Mouse (Mus musculus): ENCODE measurements around the gene Zfp536. TPM values are rescaled to one million over a fixed set of nuclear protein-coding genes. Genes with fewer than 3 reads are reported as not detected.
A peak's percentile ranks its signal among the peaks of the same experiment; 100 is the strongest.

Gene Zfp536
- polyA plus RNA-seq, 1 experiment from 2014 or later, result 34.5 TPM

DNA sequence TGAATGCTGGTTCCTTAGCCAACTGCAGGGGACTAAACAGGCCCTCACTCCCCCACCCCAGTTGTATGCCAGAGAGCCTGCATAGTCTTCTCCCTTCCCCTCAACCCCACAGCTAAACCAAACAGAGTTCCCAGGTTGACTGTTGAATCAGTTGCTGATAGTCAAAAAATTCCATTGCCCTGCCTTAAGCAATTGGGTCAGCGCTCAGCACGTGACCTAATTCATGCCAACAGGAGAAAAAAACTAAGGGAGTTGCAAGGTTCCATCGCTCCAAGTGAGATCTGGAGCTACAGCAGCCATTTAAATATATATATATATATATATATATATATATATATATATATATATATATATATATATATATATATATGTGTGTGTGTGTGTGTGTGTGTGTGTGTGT is 192.2 kb downstream of the Zfp536 start:
- no peak for ATAC-seq (ENCODE audit: low FRiP score)
- no peak overlapping the region for H3K9ac ChIP-seq (replicated peaks)
- H3K4me2 ChIP-seq, result no peak overlapping the region
- no peaks in the 10 kb centered on the region for H3K27me3 ChIP-seq (replicated peaks)
- H3K4me3 ChIP-seq (replicated peaks), result no peak overlapping the region
- no peaks in the 10 kb centered on the region for H3K36me3 ChIP-seq
- no peak overlapping the region for H3K27ac ChIP-seq (replicated peaks)
- no peaks in the 10 kb centered on the region for H3K9me3 ChIP-seq (replicated peaks)
- peaks cover 3% of the 10 kb centered on the region for H3K4me1 ChIP-seq
- WGBS, result 95% methylated on average over 3 of the region's 3 CpGs

DNA sequence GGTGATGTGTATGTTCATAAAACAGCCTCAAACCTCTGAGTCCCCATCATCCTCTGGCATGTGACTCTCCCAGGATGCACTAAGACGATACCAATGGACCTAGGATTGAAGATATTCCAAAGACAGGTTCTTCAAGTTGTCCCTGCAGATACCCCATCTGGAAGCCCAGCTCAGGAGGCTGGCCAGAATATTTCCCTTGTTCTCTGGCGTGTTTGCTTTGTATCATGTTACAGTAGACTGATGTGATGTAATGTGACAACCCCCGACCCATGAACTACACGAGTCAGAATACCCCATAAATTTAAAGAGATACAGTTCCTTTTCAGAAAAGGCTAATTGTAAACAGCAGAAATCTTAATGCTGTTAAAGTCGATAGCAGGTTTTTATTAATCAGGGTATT is 192.9 kb downstream of the Zfp536 start:
- no peak overlapping the region for H3K9ac ChIP-seq (replicated peaks)
- H3K4me1 ChIP-seq, result no peaks in the 10 kb centered on the region
- H3K27me3 ChIP-seq (replicated peaks), result no peaks in the 10 kb centered on the region
- no peak overlapping the region for H3K27ac ChIP-seq (replicated peaks)
- WGBS, result 79% methylated on average over 5 of the region's 5 CpGs
- no peaks in the 10 kb centered on the region for H3K36me3 ChIP-seq
- no peak overlapping the region for H3K4me3 ChIP-seq (replicated peaks)
- no peak overlapping the region for H3K4me2 ChIP-seq
- H3K9me3 ChIP-seq (replicated peaks), result no peaks in the 10 kb centered on the region
- ATAC-seq (ENCODE audit: low FRiP score), result no peak

DNA sequence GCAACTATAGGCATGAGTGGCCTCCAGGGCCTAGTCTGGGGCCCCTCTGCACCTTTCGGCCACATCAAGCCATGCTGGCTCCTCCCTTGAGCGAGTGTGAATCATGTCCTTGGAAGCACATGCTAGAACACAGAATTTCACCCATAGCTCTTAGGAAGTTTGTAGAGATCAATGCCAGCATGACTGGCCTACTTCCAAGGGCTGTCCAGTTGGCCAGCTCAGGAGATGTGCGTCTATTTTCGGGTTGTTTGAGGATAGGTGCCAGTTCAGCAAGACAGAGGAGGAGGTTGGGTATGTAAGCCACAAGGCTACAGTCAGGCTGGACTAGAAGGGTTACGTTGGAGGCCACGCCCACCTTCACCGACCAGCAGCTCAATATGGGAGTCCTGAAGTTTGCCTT is 201.4 kb downstream of the Zfp536 start:
- Histone ChIP-seq H3K9ac (replicated peaks) (no peak overlapping the region), H3K27me3 (replicated peaks) (no peaks in the 10 kb centered on the region)

DNA sequence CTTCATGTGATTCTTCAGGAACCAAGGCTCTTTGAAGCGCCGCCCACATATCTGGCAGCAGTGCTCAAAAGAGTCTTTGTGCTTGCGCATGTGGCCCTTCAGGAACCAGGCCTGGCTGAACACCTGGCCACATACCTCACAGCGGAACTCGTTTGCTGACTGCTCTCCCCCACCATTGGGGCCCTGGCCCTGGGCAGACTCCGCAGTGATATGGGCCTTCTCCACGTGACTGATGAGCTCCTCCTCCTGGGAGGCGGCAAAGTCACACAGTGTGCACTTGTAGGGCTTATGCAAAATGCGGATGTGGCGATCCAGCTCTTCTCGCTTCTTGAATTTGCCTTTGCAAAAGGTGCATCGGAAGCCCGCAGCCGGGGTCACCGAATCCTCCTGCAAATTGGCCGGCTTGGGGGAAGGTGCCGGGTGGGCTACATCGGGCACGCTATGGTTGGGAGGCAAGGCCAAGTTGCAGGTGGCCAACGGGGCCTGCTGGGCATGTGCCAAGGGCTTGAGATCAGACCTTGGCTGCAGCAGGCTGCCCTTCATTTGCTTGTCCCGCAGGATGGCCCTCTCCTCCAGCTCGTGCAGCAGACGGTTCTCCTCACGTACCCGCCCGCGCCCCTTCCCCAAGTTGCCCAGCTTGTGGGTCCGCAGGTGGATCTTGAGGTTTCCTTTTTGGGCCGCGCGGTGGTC is 204.5 kb downstream of the Zfp536 start:
- Histone ChIP-seq H3K9ac (replicated peaks) (no peak overlapping the region), H3K9me3 (replicated peaks) (no peaks in the 10 kb centered on the region), H3K27me3 (replicated peaks) (no peaks in the 10 kb centered on the region), H3K4me3 (replicated peaks) (no peak overlapping the region), H3K27ac (replicated peaks) (no peak overlapping the region), H3K4me2 (no peak overlapping the region), H3K4me1 (peaks cover 44% of the 10 kb centered on the region), H3K36me3 (no peaks in the 10 kb centered on the region)
- no peak for ATAC-seq (ENCODE audit: low FRiP score)
- 78% methylated on average over 31 of the region's 31 CpGs for WGBS

More for the DNA sequence above, 201.4 kb downstream of the Zfp536 start:
- ATAC-seq (ENCODE audit: low FRiP score), result no peak
- 95% methylated on average over 7 of the region's 7 CpGs for WGBS
- H3K4me1 ChIP-seq, result peaks cover 15% of the 10 kb centered on the region; the same call in 1 of the 2 replicates
- H3K36me3 ChIP-seq, result no peaks in the 10 kb centered on the region
- no peaks in the 10 kb centered on the region for H3K9me3 ChIP-seq (replicated peaks)
- no peak overlapping the region for H3K4me3 ChIP-seq (replicated peaks)
- no peak overlapping the region for H3K4me2 ChIP-seq
- H3K27ac ChIP-seq (replicated peaks), result no peak overlapping the region

DNA sequence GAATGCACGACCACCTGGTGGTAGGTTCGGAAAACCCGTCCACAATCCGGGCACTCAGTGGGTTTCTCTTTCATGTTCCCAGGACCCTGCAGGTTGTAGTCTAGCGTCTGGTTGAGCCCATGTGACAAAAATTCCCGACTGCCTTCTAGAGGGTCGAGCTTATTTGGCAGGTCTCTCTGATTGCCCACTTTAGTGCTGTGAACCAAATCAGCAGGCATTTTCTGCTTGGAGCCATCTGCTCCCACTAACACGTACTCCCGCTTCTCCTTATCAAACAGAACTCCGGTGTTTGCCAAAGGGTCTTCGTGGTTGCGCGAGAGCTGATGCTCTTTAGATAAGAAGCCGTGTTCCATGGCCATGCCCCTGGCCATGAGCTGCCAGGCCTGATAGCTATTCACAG is 205.4 kb downstream of the Zfp536 start:
- ATAC-seq (ENCODE audit: low FRiP score), result no peak
- H3K4me3 ChIP-seq (replicated peaks), result no peak overlapping the region
- H3K27me3 ChIP-seq (replicated peaks), result no peaks in the 10 kb centered on the region
- no peaks in the 10 kb centered on the region for H3K36me3 ChIP-seq
- WGBS, result 70% methylated on average over 14 of the region's 14 CpGs
- H3K4me2 ChIP-seq, result no peak overlapping the region
- H3K4me1 ChIP-seq, result peaks cover 51% of the 10 kb centered on the region
- H3K9me3 ChIP-seq (replicated peaks), result no peaks in the 10 kb centered on the region
- no peak overlapping the region for H3K9ac ChIP-seq (replicated peaks)
- no peak overlapping the region for H3K27ac ChIP-seq (replicated peaks)

DNA sequence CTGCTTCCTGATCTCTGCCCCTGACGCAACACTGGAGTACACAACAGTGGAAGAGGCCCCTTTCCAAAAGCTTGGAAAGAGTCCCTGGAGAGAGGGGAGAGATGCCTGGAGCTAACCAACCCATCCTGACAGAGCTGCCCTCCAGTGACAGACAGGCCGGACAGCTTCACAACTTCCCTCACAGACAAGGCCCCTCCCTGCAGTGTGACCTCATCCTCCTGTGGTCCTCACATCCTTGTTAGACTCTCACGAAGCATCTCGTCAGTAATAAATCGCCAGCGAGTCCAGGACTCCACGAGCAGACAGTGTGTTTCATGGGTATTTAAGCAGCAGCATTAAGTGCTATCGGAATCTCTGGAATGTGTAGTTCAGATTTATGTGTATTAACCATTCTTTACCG is 207.4 kb downstream of the Zfp536 start:
- H3K4me3 ChIP-seq (replicated peaks), result no peak overlapping the region
- no peaks in the 10 kb centered on the region for H3K27me3 ChIP-seq (replicated peaks)
- peak overlapping the region; percentile 54; the same call in 1 of the 2 replicates for H3K27ac ChIP-seq (replicated peaks)
- 8% methylated on average over 9 of the region's 9 CpGs for WGBS
- no peak overlapping the region for H3K9ac ChIP-seq (replicated peaks)
- peak; percentile 11; the same call in 1 of the 2 replicates for ATAC-seq (ENCODE audit: low FRiP score)
- peak overlapping the region; percentile 34 for H3K4me2 ChIP-seq
- H3K4me1 ChIP-seq, result peaks cover 59% of the 10 kb centered on the region
- no peaks in the 10 kb centered on the region for H3K9me3 ChIP-seq (replicated peaks)
- no peaks in the 10 kb centered on the region for H3K36me3 ChIP-seq

DNA sequence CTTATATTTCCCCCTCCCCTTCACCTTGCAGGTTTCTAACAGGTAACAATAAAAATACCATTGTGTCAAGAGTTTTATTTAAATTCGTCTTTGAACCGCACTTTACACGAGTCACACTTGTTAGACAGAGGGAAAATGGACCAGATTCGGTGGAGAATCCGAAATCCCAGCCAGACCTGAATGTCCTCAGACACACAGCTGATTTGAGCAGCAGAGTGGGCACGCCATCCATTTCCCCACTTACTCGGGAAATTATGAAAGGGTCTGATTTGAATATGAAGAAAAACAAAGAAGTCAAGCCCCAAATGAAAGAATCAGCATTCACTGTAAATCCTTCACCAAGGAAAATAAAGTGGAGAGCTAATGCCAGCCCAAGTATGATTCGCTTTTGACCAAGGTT is 208.1 kb downstream of the Zfp536 start:
- H3K9ac ChIP-seq (replicated peaks), result no peak overlapping the region
- 40% methylated on average over 8 of the region's 8 CpGs for WGBS

DNA sequence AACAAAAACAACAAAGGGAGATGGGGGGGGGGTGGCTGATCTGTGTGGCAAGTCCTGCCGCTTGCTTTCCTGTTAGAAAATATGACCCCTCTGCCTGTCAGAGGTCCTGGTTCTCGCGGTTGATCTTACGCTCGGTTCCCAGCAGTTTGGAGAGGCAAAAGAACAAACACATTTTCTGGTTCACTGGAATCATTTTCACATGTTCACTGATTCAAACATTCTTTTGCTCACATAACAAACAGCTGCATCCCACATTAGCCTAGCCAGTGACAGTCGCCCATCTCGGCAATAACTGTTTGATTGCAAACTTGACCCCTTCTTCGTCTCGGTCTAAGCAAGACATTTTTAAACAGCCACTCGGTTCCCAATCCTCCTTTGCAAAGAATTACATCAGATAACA is 208.8 kb downstream of the Zfp536 start:
- Histone ChIP-seq H3K27ac (replicated peaks) (no peak overlapping the region), H3K9me3 (replicated peaks) (no peaks in the 10 kb centered on the region), H3K4me3 (replicated peaks) (no peak overlapping the region), H3K4me1 (peaks cover 58% of the 10 kb centered on the region), H3K36me3 (no peaks in the 10 kb centered on the region), H3K27me3 (replicated peaks) (no peaks in the 10 kb centered on the region), H3K4me2 (peak overlapping the region; percentile 22), H3K9ac (replicated peaks) (no peak overlapping the region)
- 16% methylated on average over 10 of the region's 10 CpGs for WGBS
- no peak for ATAC-seq (ENCODE audit: low FRiP score)

More for the DNA sequence above, 208.1 kb downstream of the Zfp536 start:
- Histone ChIP-seq H3K36me3 (no peaks in the 10 kb centered on the region), H3K4me1 (peaks cover 58% of the 10 kb centered on the region), H3K4me3 (replicated peaks) (no peak overlapping the region), H3K27me3 (replicated peaks) (no peaks in the 10 kb centered on the region), H3K4me2 (peak overlapping the region; percentile 34; the same call in 1 of the 2 replicates), H3K27ac (replicated peaks) (peak overlapping the region; percentile 54; the same call in 1 of the 2 replicates), H3K9me3 (replicated peaks) (no peaks in the 10 kb centered on the region)
- ATAC-seq (ENCODE audit: low FRiP score), result no peak

DNA sequence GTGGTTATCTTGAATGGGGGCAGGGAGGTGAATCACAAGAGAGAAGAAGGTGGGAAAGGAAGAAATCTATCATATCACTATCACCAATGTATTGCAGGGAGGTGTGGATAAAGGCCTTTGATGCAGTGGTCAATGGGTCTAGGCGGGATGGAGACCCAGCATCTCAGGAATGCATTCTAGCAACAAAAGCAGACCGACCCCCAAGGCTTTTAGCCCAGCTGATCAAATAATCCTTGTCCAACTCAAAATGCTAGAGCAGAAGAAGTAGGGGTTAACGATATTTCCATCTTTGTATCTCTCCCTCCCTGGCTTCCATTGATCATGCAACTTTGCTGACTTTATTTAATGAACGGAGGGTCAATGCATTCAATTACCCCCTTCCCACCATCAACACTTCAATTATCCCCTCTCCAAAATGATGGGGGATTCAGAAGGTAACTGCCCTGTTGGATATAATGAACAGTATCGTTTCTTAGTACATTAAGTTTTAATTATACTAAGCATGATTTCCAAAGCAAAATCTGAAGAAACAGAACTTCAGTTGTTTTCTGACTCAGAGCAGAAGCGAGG is 209.5 kb downstream of the Zfp536 start:
- Histone ChIP-seq H3K27ac (replicated peaks) (peak overlapping the region; percentile 45), H3K9ac (replicated peaks) (no peak overlapping the region; the same call in 1 of the 2 replicates), H3K4me2 (peak overlapping the region; percentile 22), H3K9me3 (replicated peaks) (no peaks in the 10 kb centered on the region), H3K4me3 (replicated peaks) (no peak overlapping the region), H3K27me3 (replicated peaks) (no peaks in the 10 kb centered on the region), H3K36me3 (no peaks in the 10 kb centered on the region), H3K4me1 (peaks cover 58% of the 10 kb centered on the region)
- ATAC-seq (ENCODE audit: low FRiP score), result no peak
- WGBS, result 19% methylated on average over 6 of the region's 6 CpGs

DNA sequence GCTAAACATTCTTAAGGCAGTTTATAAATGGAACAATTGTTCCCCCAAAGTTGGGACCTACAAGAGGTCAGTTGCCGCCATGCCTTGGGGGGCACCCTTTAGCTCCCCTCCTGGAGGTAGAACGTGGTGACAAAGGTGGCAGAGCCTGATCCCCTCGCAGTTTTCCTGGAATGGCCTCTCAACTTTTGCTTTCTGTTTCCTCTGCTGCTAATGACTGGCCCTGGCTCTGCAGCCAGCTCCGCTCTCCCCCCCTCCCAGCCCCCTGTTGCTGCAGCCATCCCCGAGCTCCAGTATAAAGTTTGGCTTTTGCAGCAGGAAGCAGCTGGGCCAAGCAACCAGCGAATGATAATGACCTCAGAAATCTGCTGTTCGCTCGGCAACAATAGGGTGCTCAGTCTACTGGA is 210.3 kb downstream of the Zfp536 start:
- peak overlapping the region; percentile 78 for H3K27ac ChIP-seq (replicated peaks)
- H3K4me2 ChIP-seq, result peak overlapping the region; percentile 51
- H3K27me3 ChIP-seq (replicated peaks), result no peaks in the 10 kb centered on the region
- no peaks in the 10 kb centered on the region for H3K9me3 ChIP-seq (replicated peaks)
- peaks cover 54% of the 10 kb centered on the region for H3K4me1 ChIP-seq
- H3K9ac ChIP-seq (replicated peaks), result peak overlapping the region; percentile 21
- H3K36me3 ChIP-seq, result no peaks in the 10 kb centered on the region
- ATAC-seq (ENCODE audit: low FRiP score), result peak; percentile 56
- H3K4me3 ChIP-seq (replicated peaks), result peak overlapping the region; percentile 8; the same call in 1 of the 2 replicates
- 6% methylated on average over 8 of the region's 8 CpGs for WGBS

DNA sequence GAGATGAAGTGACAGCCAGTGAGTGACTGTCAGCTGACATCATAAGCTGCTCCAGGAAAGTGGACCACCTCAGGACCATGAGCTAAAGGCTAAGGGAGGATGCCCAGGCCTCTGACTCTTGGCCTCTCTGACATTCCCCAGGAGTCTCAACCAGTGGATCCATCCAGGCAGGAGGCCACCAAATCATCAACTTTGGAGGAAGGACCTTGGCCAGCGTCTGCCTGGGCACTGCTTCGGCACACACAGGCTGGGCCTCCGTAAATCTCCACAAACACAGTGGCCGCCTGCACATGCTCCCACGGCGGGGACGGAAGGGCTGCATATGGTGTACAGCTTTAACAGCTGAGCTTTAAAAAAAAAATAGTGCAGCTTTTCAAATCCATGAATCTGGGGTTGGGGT is 210.9 kb downstream of the Zfp536 start:
- 13% methylated on average over 7 of the region's 7 CpGs for WGBS
- H3K4me3 ChIP-seq (replicated peaks), result no peak overlapping the region
- peak; percentile 45; the same call in 1 of the 2 replicates for ATAC-seq (ENCODE audit: low FRiP score)
- H3K36me3 ChIP-seq, result no peaks in the 10 kb centered on the region
- H3K9me3 ChIP-seq (replicated peaks), result no peaks in the 10 kb centered on the region
- peaks cover 53% of the 10 kb centered on the region for H3K4me1 ChIP-seq
- H3K9ac ChIP-seq (replicated peaks), result peak overlapping the region; percentile 21; the same call in 1 of the 2 replicates
- no peaks in the 10 kb centered on the region for H3K27me3 ChIP-seq (replicated peaks)
- peak overlapping the region; percentile 51 for H3K4me2 ChIP-seq
- peak overlapping the region; percentile 78 for H3K27ac ChIP-seq (replicated peaks)

DNA sequence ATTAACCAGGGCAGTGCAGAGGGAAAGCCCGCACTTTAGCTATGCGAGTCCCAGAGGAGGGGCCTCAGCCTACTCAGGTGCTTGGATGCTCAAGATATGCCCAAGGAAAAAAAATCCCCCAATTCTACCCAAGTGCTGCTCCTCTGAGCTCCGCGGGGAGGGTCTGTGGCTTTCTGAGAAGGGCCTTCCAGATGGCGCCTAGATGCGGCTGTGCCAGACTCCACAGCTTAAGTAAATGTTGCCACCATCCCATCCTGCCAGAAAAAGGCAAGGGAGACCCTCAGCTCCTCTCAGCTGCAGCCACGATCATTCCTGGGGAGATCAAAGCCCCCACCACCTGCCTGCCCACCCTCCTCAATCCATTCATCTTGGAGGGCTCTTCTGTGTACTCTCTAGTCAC is 212.9 kb downstream of the Zfp536 start:
- Histone ChIP-seq H3K27me3 (replicated peaks) (no peaks in the 10 kb centered on the region), H3K4me1 (peaks cover 35% of the 10 kb centered on the region), H3K36me3 (no peaks in the 10 kb centered on the region), H3K4me3 (replicated peaks) (no peak overlapping the region), H3K9ac (replicated peaks) (no peak overlapping the region), H3K4me2 (no peak overlapping the region), H3K9me3 (replicated peaks) (no peaks in the 10 kb centered on the region), H3K27ac (replicated peaks) (no peak overlapping the region)
- no peak for ATAC-seq (ENCODE audit: low FRiP score)
- WGBS, result 77% methylated on average over 7 of the region's 7 CpGs
